Mouse (Mus musculus) common myeloid progenitor, adult 5-6 weeks (primary cell): ENCODE results near the gene Cenpq. TPM values are rescaled to one million over a fixed set of nuclear protein-coding genes. Genes with fewer than 3 reads are reported as not detected.

ENCODE experiments used
- total RNA-seq: library from RNA; stranded (forward); fragments of 200-1000, 187-1606 nt; gene quantifications from 2 replicates; pipeline ENCODE4 v1.2.3, GENCODE M21; 2017

Gene Cenpq
- total RNA-seq, 1 experiment from 2014 or later, result 59.5 TPM

Other genes starting within 250 kb of the Cenpq start
- gene Esp1, start 207.9 kb downstream of the Cenpq start, total RNA-seq, result not detected in 2 replicates
- gene Crisp2, start 128.0 kb downstream of the Cenpq start, total RNA-seq, result not detected in 2 replicates
- gene Rhag, start 123.9 kb downstream of the Cenpq start, total RNA-seq, result 29.7 and 30.5 TPM in 2 replicates
- gene 9130008F23Rik, start 54.5 kb downstream of the Cenpq start, total RNA-seq, result 5.7 and 6.2 TPM in 2 replicates
- not detected in 2 replicates for gene Glyatl3, start 20.7 kb downstream of the Cenpq start, total RNA-seq
- gene Mut, start 362 bp downstream of the Cenpq start, total RNA-seq, result 30.6 and 31.2 TPM in 2 replicates